Mouse (Mus musculus): ENCODE measurements around the gene Mmp2. TPM values are rescaled to one million over a fixed set of nuclear protein-coding genes. Genes with fewer than 3 reads are reported as not detected.
A peak's percentile ranks its signal among the peaks of the same experiment; 100 is the strongest.
"Not testable (repeated sequence)": the region's sequence is repeated elsewhere in the genome, so short reads cannot be mapped to it uniquely, and the experiment has no call there.

Mmp2 gene
- polyA plus RNA-seq (2015; fragmentation: Nextera tagmentation; extraction: Ambion mirVana): 22.4 and 26.5 TPM in 2 replicates

- H3K4me2 ChIP-seq (ENCODE audit: low read length): peak within 1 kb of the TSS; percentile 55
- H3K4me3 ChIP-seq (ENCODE audit: low read length): peak within 1 kb of the TSS; percentile 35
- no peaks in the 10 kb centered on the region; the same call in 1 of the 2 replicates for H3K27me3 ChIP-seq (replicated peaks; ENCODE audit: control insufficient read depth, insufficient read depth, low read length)
- H3K9ac ChIP-seq (ENCODE audit: low read depth, low read length): peak within 1 kb of the TSS; percentile 56
- no peak within 1 kb of the TSS for H3K27ac ChIP-seq (ENCODE audit: low read depth, low read length)
- H3K36me3 ChIP-seq (ENCODE audit: control insufficient read depth, insufficient read depth, low read length): no peaks in the 10 kb centered on the region
- ATAC-seq: peak; percentile 26
- peaks cover 7% of the 10 kb centered on the region for H3K4me1 ChIP-seq (ENCODE audit: control insufficient read depth, insufficient read depth, low read depth, low read length)
- H3K9me3 ChIP-seq (ENCODE audit: control insufficient read depth, low read length): no peaks in the 10 kb centered on the region
- WGBS: 1% methylated on average over 35 of the region's 37 CpGs
Observed at GRCm38 (mm10) chr8:92827243-92828034, at the start of gene Mmp2. Mmp2 (plus strand) TSS chr8:92827291.

DNA sequence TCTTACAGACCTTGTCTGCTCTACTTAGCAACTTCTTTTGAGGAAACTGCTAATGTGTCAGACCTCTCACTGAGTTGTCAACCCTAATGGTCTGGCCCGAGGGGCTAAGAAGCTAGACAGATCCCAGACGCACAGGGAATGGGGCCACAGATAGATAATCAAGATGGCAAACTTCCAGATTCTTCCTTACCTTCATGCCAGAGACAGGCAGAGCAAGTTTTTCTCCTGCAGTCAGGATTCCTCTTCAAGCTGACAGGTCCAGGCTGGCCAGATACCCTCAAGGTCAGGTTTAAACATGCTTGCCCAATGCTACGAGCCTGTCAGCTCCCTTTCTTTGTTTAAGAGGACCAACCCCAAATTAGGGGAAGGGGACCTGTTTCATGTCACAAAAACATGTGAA, 46.1 kb upstream of the Mmp2 start:
- Histone ChIP-seq H3K9ac (ENCODE audit: low read depth, low read length) (no peak overlapping the region), H3K36me3 (ENCODE audit: control insufficient read depth, insufficient read depth, low read length) (no peaks in the 10 kb centered on the region), H3K27ac (ENCODE audit: low read depth, low read length) (no peak overlapping the region), H3K4me1 (ENCODE audit: control insufficient read depth, insufficient read depth, low read depth, low read length) (no peaks in the 10 kb centered on the region), H3K4me3 (ENCODE audit: low read length) (no peak overlapping the region), H3K4me2 (ENCODE audit: low read length) (no peak overlapping the region), H3K9me3 (ENCODE audit: control insufficient read depth, low read length) (no peaks in the 10 kb centered on the region), H3K27me3 (replicated peaks; ENCODE audit: control insufficient read depth, insufficient read depth, low read length) (no peaks in the 10 kb centered on the region)
- no peak for ATAC-seq
- WGBS: 48% methylated on average over 3 of the region's 3 CpGs

GRCm38 (mm10) chr8:92783906-92784610, 43.0 kb upstream of the Mmp2 start:
- ATAC-seq: no peak
- WGBS: 56% methylated on average over 3 of the region's 3 CpGs
- Histone ChIP-seq H3K27me3 (replicated peaks; ENCODE audit: control insufficient read depth, insufficient read depth, low read length) (no peaks in the 10 kb centered on the region), H3K4me3 (ENCODE audit: low read length) (no peak overlapping the region), H3K4me2 (ENCODE audit: low read length) (no peak overlapping the region), H3K36me3 (ENCODE audit: control insufficient read depth, insufficient read depth, low read length) (no peaks in the 10 kb centered on the region), H3K9me3 (ENCODE audit: control insufficient read depth, low read length) (peaks cover 3% of the 10 kb centered on the region; the same call in 1 of the 2 replicates), H3K9ac (ENCODE audit: low read depth, low read length) (no peak overlapping the region), H3K4me1 (ENCODE audit: control insufficient read depth, insufficient read depth, low read depth, low read length) (no peaks in the 10 kb centered on the region), H3K27ac (ENCODE audit: low read depth, low read length) (no peak overlapping the region)

DNA sequence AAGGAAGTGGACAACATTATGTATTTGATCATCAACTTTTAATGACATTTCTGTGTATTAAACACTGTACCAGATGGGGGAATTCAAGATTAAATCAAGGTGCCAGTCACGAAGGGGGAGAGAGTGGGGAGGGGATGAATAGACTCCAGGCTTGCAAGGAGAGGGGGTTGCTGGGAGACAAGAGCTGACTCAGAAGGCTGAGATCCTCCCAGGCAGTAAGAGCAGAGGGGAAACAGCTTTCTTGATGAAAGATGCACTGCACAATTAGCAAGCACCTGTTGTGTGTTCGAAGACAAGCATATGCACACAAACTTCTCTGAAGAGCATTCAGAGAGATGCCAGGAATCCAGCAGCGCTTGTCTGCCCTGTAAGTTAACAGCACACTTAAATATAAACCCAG, 36.3 kb upstream of the Mmp2 start:
- WGBS: 78% methylated on average over 3 of the region's 3 CpGs
- H3K4me3 ChIP-seq (ENCODE audit: low read length): no peak overlapping the region
- ATAC-seq: no peak
- H3K9ac ChIP-seq (ENCODE audit: low read depth, low read length): no peak overlapping the region
- H3K27me3 ChIP-seq (replicated peaks; ENCODE audit: control insufficient read depth, insufficient read depth, low read length): no peaks in the 10 kb centered on the region
- H3K27ac ChIP-seq (ENCODE audit: low read depth, low read length): no peak overlapping the region
- H3K4me1 ChIP-seq (ENCODE audit: control insufficient read depth, insufficient read depth, low read depth, low read length): no peaks in the 10 kb centered on the region
- H3K4me2 ChIP-seq (ENCODE audit: low read length): no peak overlapping the region
- H3K36me3 ChIP-seq (ENCODE audit: control insufficient read depth, insufficient read depth, low read length): no peaks in the 10 kb centered on the region
- H3K9me3 ChIP-seq (ENCODE audit: control insufficient read depth, low read length): peaks cover 3% of the 10 kb centered on the region; the same call in 1 of the 2 replicates

GRCm38 (mm10) chr8:92791999-92792398, 35.1 kb upstream of the Mmp2 start:
- ATAC-seq; H3K27me3 ChIP-seq (replicated peaks; ENCODE audit: control insufficient read depth, insufficient read depth, low read length); H3K4me3 ChIP-seq (ENCODE audit: low read length); H3K9ac ChIP-seq (ENCODE audit: low read depth, low read length); H3K4me1 ChIP-seq (ENCODE audit: control insufficient read depth, insufficient read depth, low read depth, low read length); H3K36me3 ChIP-seq (ENCODE audit: control insufficient read depth, insufficient read depth, low read length); H3K27ac ChIP-seq (ENCODE audit: low read depth, low read length); H3K4me2 ChIP-seq (ENCODE audit: low read length); H3K9me3 ChIP-seq (ENCODE audit: control insufficient read depth, low read length): not testable (repeated sequence)
- 79% methylated on average over 2 of the region's 2 CpGs for WGBS

- Histone ChIP-seq H3K9ac (ENCODE audit: low read depth, low read length) (no peak overlapping the region), H3K36me3 (ENCODE audit: control insufficient read depth, insufficient read depth, low read length) (no peaks in the 10 kb centered on the region), H3K4me1 (ENCODE audit: control insufficient read depth, insufficient read depth, low read depth, low read length) (no peaks in the 10 kb centered on the region), H3K27me3 (replicated peaks; ENCODE audit: control insufficient read depth, insufficient read depth, low read length) (no peaks in the 10 kb centered on the region), H3K27ac (ENCODE audit: low read depth, low read length) (no peak overlapping the region), H3K4me3 (ENCODE audit: low read length) (no peak overlapping the region), H3K4me2 (ENCODE audit: low read length) (no peak overlapping the region), H3K9me3 (ENCODE audit: control insufficient read depth, low read length) (no peaks in the 10 kb centered on the region)
- no peak for ATAC-seq
- WGBS: 82% methylated on average over 14 of the region's 14 CpGs
Observed at GRCm38 (mm10) chr8:92793852-92794580, 33.1 kb upstream of the Mmp2 start.

GRCm38 (mm10) chr8:92797527-92797931, 29.6 kb upstream of the Mmp2 start:
- no peaks in the 10 kb centered on the region for H3K36me3 ChIP-seq (ENCODE audit: control insufficient read depth, insufficient read depth, low read length)
- ATAC-seq: no peak
- 57% methylated on average over 7 of the region's 7 CpGs for WGBS
- no peaks in the 10 kb centered on the region for H3K27me3 ChIP-seq (replicated peaks; ENCODE audit: control insufficient read depth, insufficient read depth, low read length)
- no peaks in the 10 kb centered on the region for H3K9me3 ChIP-seq (ENCODE audit: control insufficient read depth, low read length)
- no peak overlapping the region for H3K4me2 ChIP-seq (ENCODE audit: low read length)
- H3K9ac ChIP-seq (ENCODE audit: low read depth, low read length): no peak overlapping the region
- no peak overlapping the region for H3K27ac ChIP-seq (ENCODE audit: low read depth, low read length)
- H3K4me1 ChIP-seq (ENCODE audit: control insufficient read depth, insufficient read depth, low read depth, low read length): no peaks in the 10 kb centered on the region
- H3K4me3 ChIP-seq (ENCODE audit: low read length): no peak overlapping the region

DNA sequence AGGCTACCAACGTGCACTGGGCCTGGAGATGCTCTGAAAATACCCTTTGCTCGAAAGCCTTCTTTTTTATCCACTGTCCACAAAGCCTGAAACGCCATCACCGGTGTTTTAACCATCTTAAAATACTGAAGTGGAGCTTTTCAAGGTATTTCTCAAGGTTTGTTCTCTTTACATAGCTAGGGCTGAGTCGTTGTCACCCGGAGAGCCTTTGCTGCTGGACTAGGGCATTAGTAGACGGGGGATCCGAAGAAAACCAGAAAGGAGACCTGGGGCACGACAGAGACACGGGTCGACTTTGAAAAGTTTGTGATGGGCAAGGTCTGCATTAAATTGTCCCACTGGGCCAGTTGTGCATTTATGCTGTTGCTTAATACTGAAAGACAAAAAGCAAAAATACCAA, 27.7 kb upstream of the Mmp2 start:
- Histone ChIP-seq H3K27me3 (replicated peaks; ENCODE audit: control insufficient read depth, insufficient read depth, low read length) (0 out of 2 replicates have a peak, but pooled peaks cover 2% of the 10 kb centered on the region), H3K9ac (ENCODE audit: low read depth, low read length) (no peak overlapping the region), H3K36me3 (ENCODE audit: control insufficient read depth, insufficient read depth, low read length) (no peaks in the 10 kb centered on the region), H3K27ac (ENCODE audit: low read depth, low read length) (no peak overlapping the region), H3K4me2 (ENCODE audit: low read length) (no peak overlapping the region), H3K4me3 (ENCODE audit: low read length) (no peak overlapping the region), H3K4me1 (ENCODE audit: control insufficient read depth, insufficient read depth, low read depth, low read length) (no peaks in the 10 kb centered on the region), H3K9me3 (ENCODE audit: control insufficient read depth, low read length) (peaks cover 2% of the 10 kb centered on the region; the same call in 1 of the 2 replicates)
- WGBS: 92% methylated on average over 11 of the region's 11 CpGs
- ATAC-seq: no peak

DNA sequence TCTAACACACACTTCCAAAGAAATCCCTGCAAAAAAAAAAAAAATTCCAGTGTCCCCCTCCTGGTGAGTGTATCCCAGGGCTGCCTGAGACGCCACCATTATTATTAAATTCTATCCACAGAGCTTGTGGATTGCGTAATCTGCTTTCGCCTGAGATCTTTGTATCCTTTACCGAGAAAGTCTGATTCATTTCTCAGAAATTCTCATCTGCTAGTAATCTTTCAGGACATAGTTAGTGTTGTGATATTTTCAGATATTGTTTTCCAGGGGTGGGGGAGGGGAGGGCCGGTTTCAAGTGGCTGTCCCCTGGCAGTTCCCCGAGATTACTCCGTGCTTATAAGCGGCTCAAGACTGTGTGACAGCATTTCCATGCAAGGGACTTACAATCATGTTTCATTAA, 25.9 kb upstream of the Mmp2 start:
- no peaks in the 10 kb centered on the region for H3K4me1 ChIP-seq (ENCODE audit: control insufficient read depth, insufficient read depth, low read depth, low read length)
- no peak overlapping the region for H3K9ac ChIP-seq (ENCODE audit: low read depth, low read length)
- no peak overlapping the region for H3K4me3 ChIP-seq (ENCODE audit: low read length)
- H3K9me3 ChIP-seq (ENCODE audit: control insufficient read depth, low read length): peaks cover 2% of the 10 kb centered on the region; the same call in 1 of the 2 replicates
- H3K27me3 ChIP-seq (replicated peaks; ENCODE audit: control insufficient read depth, insufficient read depth, low read length): 0 out of 2 replicates have a peak, but pooled peaks cover 2% of the 10 kb centered on the region
- H3K4me2 ChIP-seq (ENCODE audit: low read length): no peak overlapping the region
- H3K27ac ChIP-seq (ENCODE audit: low read depth, low read length): no peak overlapping the region
- no peak for ATAC-seq
- 52% methylated on average over 8 of the region's 8 CpGs for WGBS
- no peaks in the 10 kb centered on the region for H3K36me3 ChIP-seq (ENCODE audit: control insufficient read depth, insufficient read depth, low read length)
